Mouse (Mus musculus) brain, embryonic 14.5 days (tissue): ENCODE results near the gene Kbtbd6.

Experiments used
- CTCF ChIP-seq: fragments of 200-500 bp; IDR thresholded peaks from 2 replicates; pipeline ENCODE4 v1.5.1; 2012; ENCODE audit warnings: inconsistent platforms, mild to moderate bottlenecking, moderate library complexity, borderline replicate concordance; ENCODE audit not compliant: insufficient read depth, insufficient read length; ENCODE audit errors: extremely low read depth
- POLR2A ChIP-seq: fragments of 200-500 bp; IDR thresholded peaks from 2 replicates; pipeline ENCODE4 v1.6.1; 2012; ENCODE audit warnings: mild to moderate bottlenecking, inconsistent platforms, borderline replicate concordance; ENCODE audit not compliant: poor library complexity, insufficient read depth, insufficient read length, severe bottlenecking; ENCODE audit errors: extremely low read depth

GRCm38 (mm10) chr14:79444601-79445000, 7.0 kb upstream of the Kbtbd6 start:
- no peak for TF ChIP-seq POLR2A
- TF ChIP-seq CTCF = no peak
